Mouse (Mus musculus): ENCODE results near the gene Dusp18. TPM values are rescaled to one million over a fixed set of nuclear protein-coding genes. Genes with fewer than 3 reads are reported as not detected.

Gene Dusp18
- total and polyA plus RNA-seq, 3 experiments: 29.1 to 47.8 (median 32.6) TPM

GRCm38 (mm10) chr11:3876419-3876818, 18.6 kb upstream of the Dusp18 start:
- TF ChIP-seq EP300 (IDR thresholded peaks at IDR 0.05; ENCODE audit: insufficient read depth, low read depth, low read length) (no peak), POLR2A (IDR thresholded peaks at IDR 0.05; ENCODE audit: insufficient read depth, low read depth, low read length) (no peak), CTCF (IDR thresholded peaks at IDR 0.05) (no peak)
- intact Hi-C loops (cut with DNase I): loop anchor here (5.0 kb wide), 1 partner anchor 164 kb away; no protein-coding TSS in a partner anchor
- H3K79me2 ChIP-seq (replicated peaks; ENCODE audit: control insufficient read depth, insufficient read depth, low read length): no peaks in the 10 kb centered on the region
- 73% methylated on average over 6 of the region's 6 CpGs for WGBS
- H3K27ac ChIP-seq: no peak overlapping the region
- no peaks in the 10 kb centered on the region for H3K36me3 ChIP-seq (ENCODE audit: control insufficient read depth, insufficient read depth, low read length)
- H3K4me3 ChIP-seq: no peak overlapping the region
- H3K9ac ChIP-seq (ENCODE audit: low read depth, low read length): no peak overlapping the region
- no peak for DNase-seq
- H3K27me3 ChIP-seq (ENCODE audit: control insufficient read depth, insufficient read depth, low read length): no peaks in the 10 kb centered on the region
- H3K4me1 ChIP-seq (ENCODE audit: control insufficient read depth, insufficient read depth, low read length): no peaks in the 10 kb centered on the region

GRCm38 (mm10) chr11:3878660-3879059, 16.4 kb upstream of the Dusp18 start:
- H3K27me3 ChIP-seq (ENCODE audit: control insufficient read depth, insufficient read depth, low read length): no peaks in the 10 kb centered on the region
- H3K36me3 ChIP-seq (ENCODE audit: control insufficient read depth, insufficient read depth, low read length): no peaks in the 10 kb centered on the region
- intact Hi-C loops (cut with DNase I): loop anchor here (5.0 kb wide), 1 partner anchor 166 kb away; no protein-coding TSS in a partner anchor
- H3K4me1 ChIP-seq (ENCODE audit: control insufficient read depth, insufficient read depth, low read length): no peaks in the 10 kb centered on the region
- no peak overlapping the region for H3K9ac ChIP-seq (ENCODE audit: low read depth, low read length)
- no peak for DNase-seq
- WGBS: 63% methylated on average over 7 of the region's 7 CpGs
- H3K79me2 ChIP-seq (replicated peaks; ENCODE audit: control insufficient read depth, insufficient read depth, low read length): no peaks in the 10 kb centered on the region
- H3K27ac ChIP-seq: no peak overlapping the region
- H3K4me3 ChIP-seq: no peak overlapping the region
- TF ChIP-seq EP300 (IDR thresholded peaks at IDR 0.05; ENCODE audit: insufficient read depth, low read depth, low read length) (no peak), CTCF (IDR thresholded peaks at IDR 0.05) (no peak), POLR2A (IDR thresholded peaks at IDR 0.05; ENCODE audit: insufficient read depth, low read depth, low read length) (no peak)

- no peak overlapping the region for H3K4me3 ChIP-seq
- WGBS: 45% methylated on average over 2 of the region's 2 CpGs
Observed at GRCm38 (mm10) chr11:3879836-3880235, 15.2 kb upstream of the Dusp18 start.

GRCm38 (mm10) chr11:3883711-3884110, 11.3 kb upstream of the Dusp18 start:
- 80% methylated on average over 3 of the region's 3 CpGs for WGBS
- no peak overlapping the region for H3K9ac ChIP-seq (ENCODE audit: low read depth, low read length)
- intact Hi-C loops (cut with DNase I): no loop called here
- TF ChIP-seq EP300 (IDR thresholded peaks at IDR 0.05; ENCODE audit: insufficient read depth, low read depth, low read length): no peak
- TF ChIP-seq POLR2A (IDR thresholded peaks at IDR 0.05; ENCODE audit: insufficient read depth, low read depth, low read length): no peak
- no peak for TF ChIP-seq CTCF (IDR thresholded peaks at IDR 0.05)
- H3K27ac ChIP-seq: no peak overlapping the region
- H3K36me3 ChIP-seq (ENCODE audit: control insufficient read depth, insufficient read depth, low read length): no peaks in the 10 kb centered on the region
- DNase-seq: no peak
- no peaks in the 10 kb centered on the region for H3K4me1 ChIP-seq (ENCODE audit: control insufficient read depth, insufficient read depth, low read length)
- no peaks in the 10 kb centered on the region for H3K27me3 ChIP-seq (ENCODE audit: control insufficient read depth, insufficient read depth, low read length)
- no peak overlapping the region for H3K4me3 ChIP-seq
- no peaks in the 10 kb centered on the region for H3K79me2 ChIP-seq (replicated peaks; ENCODE audit: control insufficient read depth, insufficient read depth, low read length)

More at GRCm38 (mm10) chr11:3879836-3880235, 15.2 kb upstream of the Dusp18 start:
- Histone ChIP-seq H3K4me1 (ENCODE audit: control insufficient read depth, insufficient read depth, low read length) (no peaks in the 10 kb centered on the region), H3K79me2 (replicated peaks; ENCODE audit: control insufficient read depth, insufficient read depth, low read length) (no peaks in the 10 kb centered on the region), H3K27me3 (ENCODE audit: control insufficient read depth, insufficient read depth, low read length) (no peaks in the 10 kb centered on the region), H3K36me3 (ENCODE audit: control insufficient read depth, insufficient read depth, low read length) (no peaks in the 10 kb centered on the region), H3K9ac (ENCODE audit: low read depth, low read length) (no peak overlapping the region), H3K27ac (no peak overlapping the region)
- DNase-seq: peak; percentile 56 to 73
- TF ChIP-seq CTCF (IDR thresholded peaks at IDR 0.05) (peak; percentile 96; the same call in 1 of the 2 replicates), POLR2A (IDR thresholded peaks at IDR 0.05; ENCODE audit: insufficient read depth, low read depth, low read length) (no peak), EP300 (IDR thresholded peaks at IDR 0.05; ENCODE audit: insufficient read depth, low read depth, low read length) (no peak)
- intact Hi-C loops (cut with DNase I): loop anchor here (2.0 to 5.0 kb wide), 2 partner anchors 71 to 168 kb away; no protein-coding TSS in a partner anchor

- WGBS: 59% methylated on average over 5 of the region's 5 CpGs
Observed at GRCm38 (mm10) chr11:3887331-3887730, 7.7 kb upstream of the Dusp18 start.

GRCm38 (mm10) chr11:3893970-3894369, 1.1 kb upstream of the Dusp18 start:
- intact Hi-C loops (cut with DNase I): loop anchor here (2.0 kb wide), 1 partner anchor 19 kb away; no protein-coding TSS in a partner anchor
- Histone ChIP-seq H3K79me2 (replicated peaks; ENCODE audit: control insufficient read depth, insufficient read depth, low read length) (no peaks in the 10 kb centered on the region), H3K27me3 (ENCODE audit: control insufficient read depth, insufficient read depth, low read length) (no peaks in the 10 kb centered on the region), H3K36me3 (ENCODE audit: control insufficient read depth, insufficient read depth, low read length) (no peaks in the 10 kb centered on the region), H3K4me3 (no peak overlapping the region), H3K9ac (ENCODE audit: low read depth, low read length) (no peak overlapping the region), H3K4me1 (ENCODE audit: control insufficient read depth, insufficient read depth, low read length) (peaks cover 2% of the 10 kb centered on the region), H3K27ac (no peak overlapping the region)
- no peak for TF ChIP-seq POLR2A (IDR thresholded peaks at IDR 0.05; ENCODE audit: insufficient read depth, low read depth, low read length)
- no peak for TF ChIP-seq CTCF (IDR thresholded peaks at IDR 0.05)
- TF ChIP-seq EP300 (IDR thresholded peaks at IDR 0.05; ENCODE audit: insufficient read depth, low read depth, low read length): no peak
- no peak for DNase-seq
- WGBS: 84% methylated on average over 6 of the region's 6 CpGs

More at GRCm38 (mm10) chr11:3887331-3887730, 7.7 kb upstream of the Dusp18 start:
- no peak overlapping the region for H3K9ac ChIP-seq (ENCODE audit: low read depth, low read length)
- H3K27me3 ChIP-seq (ENCODE audit: control insufficient read depth, insufficient read depth, low read length): no peaks in the 10 kb centered on the region
- H3K79me2 ChIP-seq (replicated peaks; ENCODE audit: control insufficient read depth, insufficient read depth, low read length): no peaks in the 10 kb centered on the region
- intact Hi-C loops (cut with DNase I): no loop called here
- no peak for DNase-seq
- H3K4me3 ChIP-seq: no peak overlapping the region
- no peaks in the 10 kb centered on the region for H3K36me3 ChIP-seq (ENCODE audit: control insufficient read depth, insufficient read depth, low read length)
- no peaks in the 10 kb centered on the region for H3K4me1 ChIP-seq (ENCODE audit: control insufficient read depth, insufficient read depth, low read length)
- TF ChIP-seq POLR2A (IDR thresholded peaks at IDR 0.05; ENCODE audit: insufficient read depth, low read depth, low read length): no peak
- no peak for TF ChIP-seq EP300 (IDR thresholded peaks at IDR 0.05; ENCODE audit: insufficient read depth, low read depth, low read length)
- TF ChIP-seq CTCF (IDR thresholded peaks at IDR 0.05): no peak
- H3K27ac ChIP-seq: no peak overlapping the region

Data from heart, adult 2 months (tissue).